Mouse (Mus musculus): ENCODE data around the gene Wwox. TPM values are rescaled to one million over a fixed set of nuclear protein-coding genes. Genes with fewer than 3 reads are reported as not detected.

Gene Wwox
- polyA plus RNA-seq, 1 experiment from 2014 or later = 16.3 TPM

DNA sequence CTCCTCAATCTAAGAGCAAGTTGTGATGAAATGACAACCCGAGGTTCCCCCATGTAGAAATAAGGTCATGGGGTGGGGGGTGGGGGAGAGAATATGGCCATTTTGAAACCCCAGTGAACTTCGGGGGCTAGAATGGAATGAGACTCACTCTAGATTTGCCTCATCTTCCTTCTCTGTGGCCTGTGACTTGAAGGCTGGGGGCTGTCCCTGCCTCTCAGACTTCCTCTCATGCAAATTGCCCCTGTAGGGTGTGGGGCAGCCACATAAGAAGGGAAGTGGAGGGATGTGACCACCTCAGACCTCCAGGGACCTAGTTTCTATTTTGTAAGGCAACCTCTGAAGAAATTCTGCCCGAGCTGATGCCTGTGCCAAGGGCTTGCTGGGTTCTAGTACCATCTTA is 958.5 kb downstream of the Wwox start:
- DNase-seq (ENCODE audit: low spot score) (no peak), ATAC-seq (replicated peaks; ENCODE audit: low FRiP score, low read depth) (no peak)
- no peak for TF ChIP-seq CTCF (IDR thresholded peaks at IDR 0.05; ENCODE audit: low read depth)
- Histone ChIP-seq H3K27me3 (ENCODE audit: insufficient read depth, low read length) (no peaks in the 10 kb centered on the region), H3K4me3 (replicated peaks; ENCODE audit: low read depth, low read length) (no peak overlapping the region), H3K27ac (no peak overlapping the region), H3K9ac (ENCODE audit: low read depth, low read length) (no peak overlapping the region), H3K4me2 (ENCODE audit: low read length) (no peak overlapping the region), H3K4me1 (replicated peaks; ENCODE audit: insufficient read depth, low read length) (no peaks in the 10 kb centered on the region), H3K9me3 (replicated peaks; ENCODE audit: low read length) (no peaks in the 10 kb centered on the region), H3K36me3 (ENCODE audit: insufficient read depth, low read length) (no peaks in the 10 kb centered on the region)
- WGBS = 88% methylated on average over 3 of the region's 3 CpGs

GRCm38 (mm10) chr8:115400013-115400720 is 960.7 kb downstream of the Wwox start:
- TF ChIP-seq CTCF (IDR thresholded peaks at IDR 0.05; ENCODE audit: low read depth) = no peak
- no peaks in the 10 kb centered on the region for H3K27me3 ChIP-seq (ENCODE audit: insufficient read depth, low read length)
- H3K27ac ChIP-seq = no peak overlapping the region
- ATAC-seq (replicated peaks; ENCODE audit: low FRiP score, low read depth) (no peak), DNase-seq (ENCODE audit: low spot score) (no peak)
- H3K4me3 ChIP-seq (replicated peaks; ENCODE audit: low read depth, low read length) = no peak overlapping the region
- no peaks in the 10 kb centered on the region for H3K36me3 ChIP-seq (ENCODE audit: insufficient read depth, low read length)
- no peaks in the 10 kb centered on the region for H3K4me1 ChIP-seq (replicated peaks; ENCODE audit: insufficient read depth, low read length)
- no peak overlapping the region for H3K9ac ChIP-seq (ENCODE audit: low read depth, low read length)
- H3K4me2 ChIP-seq (ENCODE audit: low read length) = no peak overlapping the region
- H3K9me3 ChIP-seq (replicated peaks; ENCODE audit: low read length) = no peaks in the 10 kb centered on the region
- WGBS = 64% methylated on average over 15 of the region's 15 CpGs

Other genes starting within 250 kb of the Wwox start
- 1.4 and 1.6 TPM in 2 replicates for gene Vat1l, start 234.0 kb upstream of the Wwox start, polyA plus RNA-seq (2015; fragmentation: Nextera tagmentation; extraction: Ambion mirVana)
- not detected in 2 replicates for gene Clec3a, start 21.6 kb upstream of the Wwox start, polyA plus RNA-seq (2015; fragmentation: Nextera tagmentation; extraction: Ambion mirVana)

Measured in kidney, postnatal 0 days (tissue).